In genomic region chr4:129490972-129491880, GRCm38 (mm10) we compare ENCODE assay signal across 8 mouse cellular contexts. TPM values are rescaled to one million over a fixed set of nuclear protein-coding genes. Genes with fewer than 3 reads are reported as not detected.
A peak's percentile ranks its signal among the peaks of the same experiment; 100 is the strongest.
DNase-seq lines count a peak whose midpoint lies in the region; ATAC-seq and TF ChIP-seq lines count a peak whose summit lies in the region.

Tssk3 (minus strand) TSS chr4:129491022.
Fam229a (plus strand) TSS chr4:129491190.

- H3K27ac ChIP-seq in gastrocnemius, adult 2 months = no peak within 1 kb of the TSS
- H3K27ac ChIP-seq in forebrain, embryonic 10.5 days = peak within 1 kb of the TSS; percentile 37; the same call in 1 of the 2 replicates
- no peak within 1 kb of the TSS for H3K27ac ChIP-seq in kidney, embryonic 15.5 days
- no peak within 1 kb of the TSS for H3K27ac ChIP-seq in lung, postnatal 0 days (ENCODE audit: low read length)
- H3K27ac ChIP-seq in stomach, embryonic 14.5 days (ENCODE audit: low read length) = no peak within 1 kb of the TSS

- 0 out of 2 replicates have a peak within 1 kb of the TSS, but pooled peaks have one; percentile 8 for H3K9ac ChIP-seq in kidney, embryonic 15.5 days
- peak within 1 kb of the TSS; percentile 26; the same call in 1 of the 2 replicates for H3K9ac ChIP-seq in lung, postnatal 0 days (replicated peaks; ENCODE audit: low read depth)
- peak within 1 kb of the TSS; percentile 21; the same call in 1 of the 2 replicates for H3K9ac ChIP-seq in stomach, embryonic 14.5 days (replicated peaks; ENCODE audit: low read depth, low read length)

- 2% methylated on average over 70 of the region's 70 CpGs for WGBS in forebrain, embryonic 10.5 days
- WGBS in kidney, embryonic 15.5 days = 4% methylated on average over 70 of the region's 70 CpGs
- WGBS in lung, postnatal 0 days = 6% methylated on average over 61 of the region's 70 CpGs
- WGBS in stomach, embryonic 14.5 days = 5% methylated on average over 70 of the region's 70 CpGs

- peak; percentile 36 for DNase-seq in gastrocnemius, adult 2 months
- DNase-seq in gastrocnemius, postnatal 25 days = no peak
- peak; percentile 59 for DNase-seq in ZHBTc4 (ENCODE audit: low read depth, low spot score)
- no peak for DNase-seq in forebrain, embryonic 10.5 days (ENCODE audit: extremely low spot score, low spot score)
- DNase-seq in lung, postnatal 0 days (ENCODE audit: low spot score) = peak; percentile 75

- no peaks in the 10 kb centered on the region for H3K9me3 ChIP-seq in forebrain, embryonic 10.5 days
- H3K9me3 ChIP-seq in kidney, embryonic 15.5 days (replicated peaks) = no peaks in the 10 kb centered on the region
- no peaks in the 10 kb centered on the region for H3K9me3 ChIP-seq in lung, postnatal 0 days (ENCODE audit: low read length)
- no peaks in the 10 kb centered on the region for H3K9me3 ChIP-seq in stomach, embryonic 14.5 days (ENCODE audit: control insufficient read depth, low read depth, low read length)

- intact Hi-C loops in gastrocnemius, adult 2 months (cut with DNase I) = loop anchor here (10.0 kb wide), 1 partner anchor 114 kb away; the partner anchor contains the start of genes Eif3i and Tmem234

- no peak for TF ChIP-seq EP300 in lung, postnatal 0 days (IDR thresholded peaks at IDR 0.05)

- H3K36me3 ChIP-seq in forebrain, embryonic 10.5 days (replicated peaks) = peaks cover 31% of the 10 kb centered on the region
- H3K36me3 ChIP-seq in kidney, embryonic 15.5 days = peaks cover 34% of the 10 kb centered on the region
- H3K36me3 ChIP-seq in lung, postnatal 0 days (ENCODE audit: insufficient read depth, low read length) = peaks cover 17% of the 10 kb centered on the region
- peaks cover 24% of the 10 kb centered on the region for H3K36me3 ChIP-seq in stomach, embryonic 14.5 days (ENCODE audit: control insufficient read depth, insufficient read depth, low read length)

- peaks cover 43% of the 10 kb centered on the region for H3K27me3 ChIP-seq in forebrain, embryonic 10.5 days (ENCODE audit: poor library complexity, severe bottlenecking)
- H3K27me3 ChIP-seq in kidney, embryonic 15.5 days = peaks cover 26% of the 10 kb centered on the region
- peaks cover 4% of the 10 kb centered on the region; the same call in 1 of the 2 replicates for H3K27me3 ChIP-seq in lung, postnatal 0 days (replicated peaks; ENCODE audit: insufficient read depth, low read length)
- H3K27me3 ChIP-seq in stomach, embryonic 14.5 days (ENCODE audit: control insufficient read depth, insufficient read depth, low read length) = 0 out of 2 replicates have a peak, but pooled peaks cover 5% of the 10 kb centered on the region

- H3K4me1 ChIP-seq in forebrain, embryonic 10.5 days = peaks cover 24% of the 10 kb centered on the region
- H3K4me1 ChIP-seq in kidney, embryonic 15.5 days = peaks cover 21% of the 10 kb centered on the region
- peaks cover 8% of the 10 kb centered on the region; the same call in 1 of the 2 replicates for H3K4me1 ChIP-seq in lung, postnatal 0 days (ENCODE audit: insufficient read depth, low read depth, low read length)
- peaks cover 13% of the 10 kb centered on the region; the same call in 1 of the 2 replicates for H3K4me1 ChIP-seq in stomach, embryonic 14.5 days (ENCODE audit: control insufficient read depth, insufficient read depth, low read length)

- peak within 1 kb of the TSS; percentile 61 for H3K4me2 ChIP-seq in kidney, embryonic 15.5 days
- H3K4me2 ChIP-seq in lung, postnatal 0 days (replicated peaks; ENCODE audit: low read depth, low read length) = peak within 1 kb of the TSS; percentile 46
- H3K4me2 ChIP-seq in stomach, embryonic 14.5 days (replicated peaks; ENCODE audit: low read depth, low read length) = peak within 1 kb of the TSS; percentile 53

- TF ChIP-seq CTCF in gastrocnemius, adult 2 months (IDR thresholded peaks at IDR 0.05) = peak; percentile 9; the same call in 1 of the 2 replicates
- peak; percentile 51 for TF ChIP-seq CTCF in lung, postnatal 0 days (IDR thresholded peaks at IDR 0.05)

- peak within 1 kb of the TSS; percentile 56 for H3K4me3 ChIP-seq in gastrocnemius, adult 2 months
- H3K4me3 ChIP-seq in forebrain, embryonic 10.5 days = peak within 1 kb of the TSS; percentile 44
- peak within 1 kb of the TSS; percentile 36 for H3K4me3 ChIP-seq in kidney, embryonic 15.5 days (replicated peaks)
- peak within 1 kb of the TSS; percentile 4 for H3K4me3 ChIP-seq in lung, postnatal 0 days (ENCODE audit: low read depth, low read length)
- H3K4me3 ChIP-seq in stomach, embryonic 14.5 days (ENCODE audit: low read depth, low read length) = peak within 1 kb of the TSS; percentile 28

- peak; percentile 31 for ATAC-seq in kidney, embryonic 15.5 days (replicated peaks; ENCODE audit: low FRiP score)
- ATAC-seq in lung, postnatal 0 days = peak; percentile 81
- ATAC-seq in stomach, embryonic 14.5 days (ENCODE audit: insufficient number of reproducible peaks, insufficient read depth, low FRiP score, low read depth) = peak; percentile 67; the same call in 1 of the 2 replicates
- ATAC-seq in monocyte, adult 5-6 weeks (replicated peaks; ENCODE audit: insufficient number of reproducible peaks, low FRiP score, low TSS enrichment, poor library complexity, severe bottlenecking) = no peak

RNA-seq across cellular contexts. Expression of gene Tssk3, which starts in this region (rescaled TPM):
- total RNA-seq in gastrocnemius, adult 2 months (2021) = not detected
- not detected for total RNA-seq in gastrocnemius, postnatal 25 days (2021)
- polyA plus RNA-seq in forebrain, embryonic 10.5 days (2016; fragmentation: Nextera tagmentation; extraction: Ambion mirVana) = not detected in 2 replicates
- not detected in 2 replicates for polyA plus RNA-seq in kidney, embryonic 15.5 days (2015; fragmentation: Nextera tagmentation; extraction: Ambion mirVana)
- polyA plus RNA-seq in lung, postnatal 0 days (2015; fragmentation: Nextera tagmentation; extraction: Ambion mirVana) = 0.11 and 0.12 TPM in 2 replicates
- not detected in 2 replicates for polyA plus RNA-seq in stomach, embryonic 14.5 days (2014; fragmentation: Nextera tagmentation; extraction: Ambion mirVana)
- total RNA-seq in monocyte, adult 5-6 weeks (2017) = not detected in 3 replicates

RNA-seq across cellular contexts. Expression of gene Fam229a, which starts in this region (rescaled TPM):
- total RNA-seq in gastrocnemius, adult 2 months (2021) = not detected
- not detected for total RNA-seq in gastrocnemius, postnatal 25 days (2021)
- polyA plus RNA-seq in forebrain, embryonic 10.5 days (2016; fragmentation: Nextera tagmentation; extraction: Ambion mirVana) = not detected in 2 replicates
- not detected in 2 replicates for polyA plus RNA-seq in kidney, embryonic 15.5 days (2015; fragmentation: Nextera tagmentation; extraction: Ambion mirVana)
- 0.89 and 2.5 TPM in 2 replicates for polyA plus RNA-seq in lung, postnatal 0 days (2015; fragmentation: Nextera tagmentation; extraction: Ambion mirVana)
- not detected in 2 replicates for polyA plus RNA-seq in stomach, embryonic 14.5 days (2014; fragmentation: Nextera tagmentation; extraction: Ambion mirVana)
- total RNA-seq in monocyte, adult 5-6 weeks (2017) = not detected in 3 replicates

Comparison
In these comparisons a context has a peak if more than half of its experiments do, and no peak if none do; other contexts are left out.
1. Peak in DNase-seq and H3K4me3 ChIP-seq in gastrocnemius, adult 2 months; RNA of the genes that start here not detected or under 1 TPM.
2. Peak in ATAC-seq, H3K4me3 ChIP-seq, H3K9ac ChIP-seq and H3K4me2 ChIP-seq in kidney, embryonic 15.5 days; RNA of the genes that start here not detected or under 1 TPM.
3. Peak in ATAC-seq, H3K4me3 ChIP-seq, H3K9ac ChIP-seq and H3K4me2 ChIP-seq in stomach, embryonic 14.5 days; RNA of the genes that start here not detected or under 1 TPM.
4. DNase-seq: peak in ZHBTc4 (single experiment) and lung, postnatal 0 days (single experiment); none in gastrocnemius, postnatal 25 days (single experiment) and forebrain, embryonic 10.5 days (single experiment).
5. H3K4me3 ChIP-seq: peak in every context shown above with its lines; median percentile 56 in gastrocnemius, adult 2 months; 44 in forebrain, embryonic 10.5 days; 36 in kidney, embryonic 15.5 days; 28 in stomach, embryonic 14.5 days; 4 in lung, postnatal 0 days.
6. Peak in every context shown above with its lines, with median percentiles within 50 percentile points of each other: H3K4me2 ChIP-seq and H3K9ac ChIP-seq.